Mouse (Mus musculus) heart, postnatal 25 days (tissue): ENCODE data around the gene Ctsw. TPM values are rescaled to one million over a fixed set of nuclear protein-coding genes. Genes with fewer than 3 reads are reported as not detected.

ENCODE experiments used
- DNase-seq: peaks from one replicate; pipeline ENCODE4 v3.0.0; 2022; ENCODE audit warnings: low spot score
- intact Hi-C: fragments of 180-260 bp; cut with DNase I; formaldehyde crosslinking; loops from one replicate; pipeline ENCODE4 v1.15.1; 2025
- total RNA-seq, 2 experiments: library from RNA; stranded (reverse); gene quantifications; 2 replicates each; pipeline ENCODE4 v1.2.3; 2021

Gene Ctsw
- total RNA-seq, 2 experiments from 2014 or later: 0.45 TPM; not detected in 1

DNA sequence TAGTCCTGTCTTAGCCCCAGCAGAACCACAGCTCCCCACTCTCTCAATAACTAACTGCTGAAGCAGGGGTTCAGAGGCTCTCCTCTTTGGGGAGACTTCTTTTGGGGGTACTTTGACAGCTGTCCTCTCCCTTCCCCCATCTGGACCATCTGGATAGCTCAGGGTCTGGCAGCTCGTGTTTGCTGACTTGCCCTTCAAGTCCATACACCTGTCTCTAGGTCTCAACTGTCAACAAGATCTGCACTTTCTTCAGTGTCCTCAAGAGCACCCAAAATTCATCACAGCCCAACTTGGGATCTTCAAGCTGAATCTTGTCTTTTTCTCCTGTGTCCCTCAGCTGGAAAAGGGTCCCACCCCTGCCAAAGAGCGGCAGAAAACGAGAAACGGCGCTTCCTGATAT, 46.5 kb downstream of the Ctsw start:
- intact Hi-C loops: no loop called here
- DNase-seq: no peak

GRCm38 (mm10) chr19:5420579-5420978, 47.7 kb downstream of the Ctsw start:
- intact Hi-C loops: no loop called here
- DNase-seq: no peak

DNA sequence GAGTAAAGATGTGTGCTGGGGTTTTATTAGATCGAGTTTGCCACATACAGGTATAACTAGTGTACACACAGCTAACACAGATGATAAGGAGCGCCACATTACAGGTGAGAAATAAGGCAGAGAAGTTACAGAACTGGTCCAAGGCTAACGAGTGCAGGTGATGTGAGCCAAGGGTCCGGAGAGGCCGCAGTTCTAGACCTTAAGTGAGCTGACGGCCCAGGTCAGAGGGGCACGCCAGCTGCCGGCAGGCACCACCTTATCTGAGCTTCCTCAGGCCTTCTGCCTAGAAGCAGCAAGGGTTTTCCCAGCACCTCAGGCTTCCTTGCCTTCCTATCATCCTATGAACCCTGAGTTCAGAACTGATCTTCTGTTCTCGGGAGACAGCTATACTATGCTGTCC, 48.7 kb downstream of the Ctsw start:
- no peak for DNase-seq
- intact Hi-C loops: no loop called here

- intact Hi-C loops: no loop called here
- no peak for DNase-seq
These were observed 49.4 kb downstream of the Ctsw start for GRCm38 (mm10) chr19:5418750-5419466.

Other genes starting within 250 kb of the Ctsw start
- gene Pacs1, start 195.4 kb downstream of the Ctsw start, total RNA-seq: 10 to 100 TPM; 21.1 TPM
- 100 to 1,000 TPM; 110 to 115 TPM for gene Sf3b2, start 173.1 kb downstream of the Ctsw start, total RNA-seq
- gene Gal3st3, start 170.2 kb downstream of the Ctsw start, total RNA-seq: 10 to 100 TPM; 24.5 to 25.7 TPM
- gene Catsper1, start 132.8 kb downstream of the Ctsw start, total RNA-seq: not detected
- 1 to 10 TPM; 7.4 to 9.6 TPM for gene Cst6, start 118.9 kb downstream of the Ctsw start, total RNA-seq
- gene Eif1ad, start 101.8 kb downstream of the Ctsw start, total RNA-seq: 10 to 100 TPM; 17.6 to 19.4 TPM
- 100 to 1,000 TPM; 122 to 132 TPM for gene Banf1, start 101.3 kb downstream of the Ctsw start, total RNA-seq
- 10 to 100 TPM; 45.3 to 58.7 TPM for gene Sart1, start 79.8 kb downstream of the Ctsw start, total RNA-seq
- under 1 TPM; 0.28 to 0.88 TPM for gene Tsga10ip, start 66.0 kb downstream of the Ctsw start, total RNA-seq
- 100 to 1,000 TPM; 289 to 292 TPM for gene Drap1, start 43.5 kb downstream of the Ctsw start, total RNA-seq
- gene AI837181, start 43.4 kb downstream of the Ctsw start, total RNA-seq: 10 to 100 TPM; 34.9 to 36.2 TPM
- gene Fosl1, start 21.0 kb downstream of the Ctsw start, total RNA-seq: not detected
- gene Ccdc85b, start 10.6 kb downstream of the Ctsw start, total RNA-seq: 10 to 100 TPM in 1 of 2 experiments, 1 to 10 TPM in 1; 7.8 to 11.9 TPM
- 10 to 100 TPM; 45.5 to 51.0 TPM for gene Fibp, start 7.9 kb downstream of the Ctsw start, total RNA-seq
- 10 to 100 TPM in 1 of 2 experiments, 1 to 10 TPM in 1; 9.9 to 10.3 TPM for gene Efemp2, start 5.4 kb upstream of the Ctsw start, total RNA-seq
- 10 to 100 TPM; 21.0 to 21.5 TPM for gene Mus81, start 19.9 kb upstream of the Ctsw start, total RNA-seq
- gene Cfl1, start 21.9 kb upstream of the Ctsw start, total RNA-seq: 100 to 1,000 TPM; 209 to 212 TPM
- gene 1700020D05Rik, start 35.3 kb upstream of the Ctsw start, total RNA-seq: 1 to 10 TPM in 1 of 2 experiments, under 1 TPM in 1; 0.78 to 1.0 TPM
- 1 to 10 TPM; 6.2 to 8.1 TPM for gene Snx32, start 42.0 kb upstream of the Ctsw start, total RNA-seq
- gene Ovol1, start 92.1 kb upstream of the Ctsw start, total RNA-seq: not detected
- gene Ap5b1, start 99.5 kb upstream of the Ctsw start, total RNA-seq: 1 to 10 TPM; 3.0 to 3.2 TPM
- 10 to 100 TPM; 43.7 to 49.7 TPM for gene Rnaseh2c, start 133.4 kb upstream of the Ctsw start, total RNA-seq
- gene Kat5, start 141.7 kb upstream of the Ctsw start, total RNA-seq: 10 to 100 TPM; 24.8 to 26.5 TPM
- 10 to 100 TPM; 22.7 to 29.9 TPM for gene Rela, start 169.0 kb upstream of the Ctsw start, total RNA-seq
- gene Sipa1, start 195.2 kb upstream of the Ctsw start, total RNA-seq: 10 to 100 TPM; 23.3 to 31.3 TPM
- 10 to 100 TPM; 24.0 to 30.4 TPM for gene Map3k11, start 220.2 kb upstream of the Ctsw start, total RNA-seq
- 10 to 100 TPM; 17.8 to 18.0 TPM for gene Pcnx3, start 220.4 kb upstream of the Ctsw start, total RNA-seq
- not detected for gene Kcnk7, start 235.9 kb upstream of the Ctsw start, total RNA-seq